Mouse (Mus musculus): Measurements from ENCODE around the gene Olfr1131. TPM values are rescaled to one million over a fixed set of nuclear protein-coding genes. Genes with fewer than 3 reads are reported as not detected.
"Not testable (repeated sequence)": the region's sequence is repeated elsewhere in the genome, so short reads cannot be mapped to it uniquely, and the experiment has no call there.

Gene Olfr1131
- not detected in 2 replicates for total RNA-seq (2015)
- total RNA-seq (2017) = not detected in 2 replicates

GRCm38 (mm10) chr2:87626804-87627203 is at the start of gene Olfr1131:
Olfr1131 (plus strand) TSS chr2:87627104.
- ATAC-seq (ENCODE audit: poor library complexity, severe bottlenecking) = no peak

DNA sequence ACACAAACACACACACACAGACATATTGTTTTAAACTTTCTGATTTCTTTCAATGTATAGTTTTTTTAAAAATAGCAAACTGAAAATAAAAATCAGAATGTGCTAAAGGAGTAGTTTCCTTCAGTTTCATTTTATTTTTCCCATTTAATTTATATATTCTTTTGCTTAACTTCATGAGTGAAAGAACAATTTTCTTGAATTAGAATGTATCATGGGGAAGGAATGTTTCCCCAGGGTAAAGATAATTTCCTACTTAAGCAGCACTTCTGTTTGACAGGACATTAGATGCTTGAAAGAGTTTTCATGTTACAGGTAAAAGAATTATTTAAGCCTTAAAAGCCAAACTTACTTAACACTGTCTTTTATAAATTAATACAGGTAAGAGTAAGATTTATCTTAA is 21.0 kb upstream of the Olfr1131 start, which contains the start of gene Olfr1130:
Gene Olfr1130, plus strand, starts transcription at position 301 of the 400 bp plus-strand sequence.
- ATAC-seq (ENCODE audit: poor library complexity, severe bottlenecking) = not testable (repeated sequence)

GRCm38 (mm10) chr2:87637435-87637834 is 10.5 kb downstream of the Olfr1131 start, which contains the start of gene Olfr1132:
Olfr1132 (minus strand) TSS chr2:87637535.
- ATAC-seq (ENCODE audit: poor library complexity, severe bottlenecking) = no peak

- no peak for ATAC-seq (ENCODE audit: poor library complexity, severe bottlenecking)
Observed at GRCm38 (mm10) chr2:87642441-87642840, 15.5 kb downstream of the Olfr1131 start.

- no peak for ATAC-seq (ENCODE audit: poor library complexity, severe bottlenecking)
Observed at GRCm38 (mm10) chr2:87647274-87647673, 20.4 kb downstream of the Olfr1131 start, which contains the start of gene Olfr1133. Olfr1133 (minus strand) TSS chr2:87647374.

GRCm38 (mm10) chr2:87658360-87658759 is 31.5 kb downstream of the Olfr1131 start, which contains the start of gene Olfr1134:
Olfr1134 (minus strand) TSS chr2:87658460.
- no peak for ATAC-seq (ENCODE audit: poor library complexity, severe bottlenecking)

DNA sequence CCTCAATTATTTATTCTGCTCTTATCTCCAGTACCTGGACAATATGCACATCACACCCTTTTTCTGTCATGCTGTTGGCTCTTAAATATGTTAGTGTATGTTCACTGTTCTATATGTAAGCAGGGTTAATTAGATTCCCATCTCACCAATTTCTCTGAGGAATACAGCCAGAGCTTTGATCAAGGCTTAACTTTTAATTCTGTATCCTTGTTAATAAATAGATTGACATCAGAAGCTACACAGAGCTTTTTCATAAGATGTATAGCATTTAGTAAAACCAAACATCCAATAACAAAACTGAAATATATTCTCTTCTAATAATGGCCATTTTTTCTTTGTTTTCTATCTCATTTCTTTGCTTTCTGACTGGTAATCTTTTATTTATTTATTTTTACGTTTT is 46.7 kb downstream of the Olfr1131 start, which contains the start of gene Olfr1135:
Gene Olfr1135, minus strand, starts transcription at position 101 of the 400 bp plus-strand sequence.
- ATAC-seq (ENCODE audit: poor library complexity, severe bottlenecking) = no peak

Other genes starting within 250 kb of the Olfr1131 start
- gene Olfr1122, start 241.3 kb upstream of the Olfr1131 start, total RNA-seq (2015) = 0.02 TPM in 1 of 2 replicates, not detected in the other
- not detected in 2 replicates for gene Olfr1122, start 241.3 kb upstream of the Olfr1131 start, total RNA-seq (2017)
- not detected in 2 replicates for gene Olfr1123, start 210.5 kb upstream of the Olfr1131 start, total RNA-seq (2015)
- gene Olfr1123, start 210.5 kb upstream of the Olfr1131 start, total RNA-seq (2017) = not detected in 2 replicates
- gene Olfr1124, start 196.8 kb upstream of the Olfr1131 start, total RNA-seq (2015) = not detected in 2 replicates
- not detected in 2 replicates for gene Olfr1124, start 196.8 kb upstream of the Olfr1131 start, total RNA-seq (2017)
- gene Olfr1126, start 173.1 kb upstream of the Olfr1131 start, total RNA-seq (2015) = not detected in 2 replicates
- not detected in 2 replicates for gene Olfr1126, start 173.1 kb upstream of the Olfr1131 start, total RNA-seq (2017)
- not detected in 2 replicates for gene Pramel7, start 130.0 kb upstream of the Olfr1131 start, total RNA-seq (2015)
- gene Pramel7, start 130.0 kb upstream of the Olfr1131 start, total RNA-seq (2017) = not detected in 2 replicates
- gene Pramel6, start 120.5 kb upstream of the Olfr1131 start, total RNA-seq (2015) = not detected in 2 replicates
- gene Pramel6, start 120.5 kb upstream of the Olfr1131 start, total RNA-seq (2017) = not detected in 2 replicates
- not detected in 2 replicates for gene Olfr153, start 95.3 kb upstream of the Olfr1131 start, total RNA-seq (2015)
- not detected in 2 replicates for gene Olfr153, start 95.3 kb upstream of the Olfr1131 start, total RNA-seq (2017)
- not detected in 2 replicates for gene Olfr1128, start 81.6 kb upstream of the Olfr1131 start, total RNA-seq (2015)
- gene Olfr1128, start 81.6 kb upstream of the Olfr1131 start, total RNA-seq (2017) = not detected in 2 replicates
- not detected in 2 replicates for gene Olfr1129, start 53.2 kb upstream of the Olfr1131 start, total RNA-seq (2015)
- gene Olfr1129, start 53.2 kb upstream of the Olfr1131 start, total RNA-seq (2017) = not detected in 2 replicates
- not detected in 2 replicates for gene Olfr1130, start 20.9 kb upstream of the Olfr1131 start, total RNA-seq (2015)
- not detected in 2 replicates for gene Olfr1130, start 20.9 kb upstream of the Olfr1131 start, total RNA-seq (2017)
- gene Olfr1132, start 10.4 kb downstream of the Olfr1131 start, total RNA-seq (2015) = not detected in 2 replicates
- gene Olfr1132, start 10.4 kb downstream of the Olfr1131 start, total RNA-seq (2017) = not detected in 2 replicates
- gene Olfr1133, start 20.3 kb downstream of the Olfr1131 start, total RNA-seq (2015) = not detected in 2 replicates
- gene Olfr1133, start 20.3 kb downstream of the Olfr1131 start, total RNA-seq (2017) = not detected in 2 replicates
- not detected in 2 replicates for gene Olfr1134, start 31.4 kb downstream of the Olfr1131 start, total RNA-seq (2015)
- gene Olfr1134, start 31.4 kb downstream of the Olfr1131 start, total RNA-seq (2017) = not detected in 2 replicates
- gene Olfr1135, start 46.6 kb downstream of the Olfr1131 start, total RNA-seq (2015) = not detected in 2 replicates
- gene Olfr1135, start 46.6 kb downstream of the Olfr1131 start, total RNA-seq (2017) = not detected in 2 replicates
- not detected in 2 replicates for gene Olfr1136, start 66.8 kb downstream of the Olfr1131 start, total RNA-seq (2015)
- gene Olfr1136, start 66.8 kb downstream of the Olfr1131 start, total RNA-seq (2017) = not detected in 2 replicates
- not detected in 2 replicates for gene Olfr1137, start 86.1 kb downstream of the Olfr1131 start, total RNA-seq (2015)
- gene Olfr1137, start 86.1 kb downstream of the Olfr1131 start, total RNA-seq (2017) = not detected in 2 replicates
- not detected in 2 replicates for gene Olfr1138, start 112.9 kb downstream of the Olfr1131 start, total RNA-seq (2015)
- gene Olfr1138, start 112.9 kb downstream of the Olfr1131 start, total RNA-seq (2017) = not detected in 2 replicates
- gene Olfr1140, start 116.6 kb downstream of the Olfr1131 start, total RNA-seq (2015) = not detected in 2 replicates
- not detected in 2 replicates for gene Olfr1140, start 116.6 kb downstream of the Olfr1131 start, total RNA-seq (2017)
- gene Olfr1141, start 126.9 kb downstream of the Olfr1131 start, total RNA-seq (2015) = not detected in 2 replicates
- gene Olfr1141, start 126.9 kb downstream of the Olfr1131 start, total RNA-seq (2017) = not detected in 2 replicates
- not detected in 2 replicates for gene Olfr152, start 152.4 kb downstream of the Olfr1131 start, total RNA-seq (2015)
- gene Olfr152, start 152.4 kb downstream of the Olfr1131 start, total RNA-seq (2017) = not detected in 2 replicates
- gene Olfr1143, start 173.5 kb downstream of the Olfr1131 start, total RNA-seq (2015) = not detected in 2 replicates
- not detected in 2 replicates for gene Olfr1143, start 173.5 kb downstream of the Olfr1131 start, total RNA-seq (2017)
- not detected in 2 replicates for gene Olfr1145, start 182.7 kb downstream of the Olfr1131 start, total RNA-seq (2015)
- not detected in 2 replicates for gene Olfr1145, start 182.7 kb downstream of the Olfr1131 start, total RNA-seq (2017)
- gene Olfr1148, start 203.4 kb downstream of the Olfr1131 start, total RNA-seq (2015) = not detected in 2 replicates
- gene Olfr1148, start 203.4 kb downstream of the Olfr1131 start, total RNA-seq (2017) = not detected in 2 replicates
- gene Olfr1150-ps1, start 216.9 kb downstream of the Olfr1131 start, total RNA-seq (2015) = not detected in 2 replicates
- not detected in 2 replicates for gene Olfr1150-ps1, start 216.9 kb downstream of the Olfr1131 start, total RNA-seq (2017)
- gene Olfr1151, start 228.8 kb downstream of the Olfr1131 start, total RNA-seq (2015) = not detected in 2 replicates
- not detected in 2 replicates for gene Olfr1151, start 228.8 kb downstream of the Olfr1131 start, total RNA-seq (2017)
- gene Olfr1152, start 239.4 kb downstream of the Olfr1131 start, total RNA-seq (2015) = not detected in 2 replicates
- not detected in 2 replicates for gene Olfr1152, start 239.4 kb downstream of the Olfr1131 start, total RNA-seq (2017)

Data from megakaryocyte, adult 5-6 weeks (primary cell).